Mouse (Mus musculus): ENCODE measurements around the gene Gm10570.

Gm10570 gene

GRCm38 (mm10) chr4:130316691-130317090 is 8.2 kb upstream of the Gm10570 start:
- CTCF ChIA-PET = no interaction called here
- POLR2A ChIA-PET = interaction anchor here in 3 of 4 experiments (1.0 to 23.8 kb wide), 8 partner anchors 8 to 604 kb away, joined by 3 to 432 read pairs (median 60); partner anchors contain the start of genes Fabp3 (in 2 of the 3) and Gm10570 (in 2 of the 3)

GRCm38 (mm10) chr4:130315771-130316527 is 7.5 kb upstream of the Gm10570 start:
- CTCF ChIA-PET = interaction anchor here in 1 of 4 experiments (1.0 kb wide), 1 partner anchor 19 kb away, joined by 3 read pairs; no protein-coding TSS in a partner anchor
- POLR2A ChIA-PET = interaction anchor here in 3 of 4 experiments (0.6 to 23.8 kb wide), 9 partner anchors 7 to 605 kb away, joined by 3 to 432 read pairs (median 10); partner anchors contain the start of genes Fabp3 (in 1 of the 3) and Gm10570 (in 1 of the 3)

GRCm38 (mm10) chr4:130313552-130313951 is 5.1 kb upstream of the Gm10570 start:
- CTCF ChIA-PET = interaction anchor here in 2 of 4 experiments (1.4 kb wide), 3 partner anchors 16 to 218 kb away, joined by 3 to 4 read pairs (median 3); no protein-coding TSS in a partner anchor

GRCm38 (mm10) chr4:130312526-130312925 is 4.1 kb upstream of the Gm10570 start:
- CTCF ChIA-PET = interaction anchor here in 2 of 4 experiments (0.5 to 2.9 kb wide), 3 partner anchors 16 to 221 kb away, joined by 3 to 7 read pairs (median 5); no protein-coding TSS in a partner anchor

More at GRCm38 (mm10) chr4:130313552-130313951, 5.1 kb upstream of the Gm10570 start:
- POLR2A ChIA-PET = interaction anchor here (0.6 to 23.8 kb wide), 21 partner anchors 9 to 214 kb away, joined by 3 to 432 read pairs (median 5); partner anchors contain the start of genes Snrnp40 (in 3 of the 4) and Zcchc17 (in 3 of the 4)

GRCm38 (mm10) chr4:130309254-130309653 is 780 bp upstream of the Gm10570 start:
- POLR2A ChIA-PET = interaction anchor here (0.6 to 23.8 kb wide), 65 partner anchors 6 to 613 kb away, joined by 3 to 432 read pairs (median 5); partner anchors contain the start of genes Pef1 (in 3 of the 4), Snrnp40 (in 2 of the 4), Zcchc17 (in 2 of the 4) and Hcrtr1 (in 1 of the 4)
- CTCF ChIA-PET = interaction anchor here in 3 of 4 experiments (0.6 to 1.2 kb wide), 5 partner anchors 10 to 224 kb away, joined by 3 read pairs; no protein-coding TSS in a partner anchor

More at GRCm38 (mm10) chr4:130312526-130312925, 4.1 kb upstream of the Gm10570 start:
- POLR2A ChIA-PET = interaction anchor here in 3 of 4 experiments (0.5 to 23.8 kb wide), 17 partner anchors 9 to 1514 kb away, joined by 3 to 432 read pairs (median 6); partner anchors contain the start of genes Snrnp40 (in 3 of the 3) and Zcchc17 (in 3 of the 3)

GRCm38 (mm10) chr4:130307851-130308230 is 633 bp downstream of the Gm10570 start:
- POLR2A ChIA-PET = interaction anchor here in 3 of 4 experiments (0.6 to 23.8 kb wide), 107 partner anchors 8 to 1118 kb away, joined by 3 to 432 read pairs (median 4); partner anchors contain the start of genes Pef1 (in 3 of the 3), Snrnp40 (in 3 of the 3), Tinagl1 (in 3 of the 3) and Zcchc17 (in 3 of the 3)
- CTCF ChIA-PET = interaction anchor here (0.6 to 2.2 kb wide), 8 partner anchors 10 to 242 kb away, joined by 3 to 11 read pairs (median 5); no protein-coding TSS in a partner anchor

- CTCF ChIA-PET = interaction anchor here (0.5 to 2.2 kb wide), 14 partner anchors 10 to 1831 kb away, joined by 3 to 11 read pairs (median 4); no protein-coding TSS in a partner anchor
- POLR2A ChIA-PET = interaction anchor here in 3 of 4 experiments (0.6 to 23.8 kb wide), 106 partner anchors 9 to 1117 kb away, joined by 3 to 432 read pairs (median 4); partner anchors contain the start of genes Pef1 (in 3 of the 3), Snrnp40 (in 3 of the 3), Tinagl1 (in 3 of the 3) and Zcchc17 (in 3 of the 3)
Observed at GRCm38 (mm10) chr4:130306796-130307630, 1.5 kb downstream of the Gm10570 start.

GRCm38 (mm10) chr4:130304746-130305145 is 3.7 kb downstream of the Gm10570 start:
- POLR2A ChIA-PET = interaction anchor here in 3 of 4 experiments (0.6 to 23.8 kb wide), 37 partner anchors 6 to 749 kb away, joined by 3 to 432 read pairs (median 8); partner anchors contain the start of genes Pef1 (in 2 of the 3), Snrnp40 (in 2 of the 3), Zcchc17 (in 2 of the 3) and Fabp3 (in 1 of the 3)
- CTCF ChIA-PET = interaction anchor here in 1 of 4 experiments (0.9 to 1.6 kb wide), 3 partner anchors 8 to 229 kb away, joined by 3 to 7 read pairs (median 4); no protein-coding TSS in a partner anchor

GRCm38 (mm10) chr4:130302285-130302870 is 6.1 kb downstream of the Gm10570 start:
- POLR2A ChIA-PET = interaction anchor here (0.6 to 23.8 kb wide), 60 partner anchors 5 to 482 kb away, joined by 3 to 432 read pairs (median 4); partner anchors contain the start of genes Snrnp40 (in 4 of the 4), Zcchc17 (in 4 of the 4), Pef1 (in 3 of the 4) and Fabp3 (in 2 of the 4)
- CTCF ChIA-PET = interaction anchor here in 3 of 4 experiments (0.6 to 1.4 kb wide), 9 partner anchors 10 to 343 kb away, joined by 3 to 4 read pairs (median 3); no protein-coding TSS in a partner anchor

- CTCF ChIA-PET = interaction anchor here (0.6 to 1.2 kb wide), 4 partner anchors 9 to 1858 kb away, joined by 3 to 4 read pairs (median 3); partner anchors contain the start of genes Fabp3 (in 1 of the 4), Gm10570 (in 1 of the 4), Snrnp40 (in 1 of the 4) and Zcchc17 (in 1 of the 4)
- POLR2A ChIA-PET = interaction anchor here in 3 of 4 experiments (0.6 to 16.6 kb wide), 11 partner anchors 10 to 368 kb away, joined by 3 to 432 read pairs (median 4); partner anchors contain the start of genes Fabp3 (in 3 of the 3), Gm10570 (in 3 of the 3) and Pef1 (in 1 of the 3)
Observed at GRCm38 (mm10) chr4:130299629-130300018, 8.8 kb downstream of the Gm10570 start.

- POLR2A ChIA-PET = interaction anchor here in 3 of 4 experiments (0.6 to 16.6 kb wide), 11 partner anchors 11 to 369 kb away, joined by 3 to 432 read pairs (median 4); partner anchors contain the start of genes Fabp3 (in 3 of the 3), Gm10570 (in 3 of the 3) and Pef1 (in 1 of the 3)
- CTCF ChIA-PET = interaction anchor here (0.6 to 1.2 kb wide), 4 partner anchors 10 to 1858 kb away, joined by 3 to 4 read pairs (median 3); partner anchors contain the start of genes Fabp3 (in 1 of the 4), Gm10570 (in 1 of the 4), Snrnp40 (in 1 of the 4) and Zcchc17 (in 1 of the 4)
Observed at GRCm38 (mm10) chr4:130298877-130299628, 9.4 kb downstream of the Gm10570 start.

- ChIA-PET POLR2A (interaction anchor here (0.6 to 16.6 kb wide), 17 partner anchors 12 to 1245 kb away, joined by 3 to 432 read pairs (median 4); partner anchors contain the start of genes Gm10570 (in 4 of the 4), Fabp3 (in 3 of the 4), Pef1 (in 1 of the 4) and Snrnp40 (in 1 of the 4)), CTCF (interaction anchor here (0.5 to 1.7 kb wide), 42 partner anchors 8 to 788 kb away, joined by 3 to 11 read pairs (median 4); partner anchors contain the start of genes Fabp3 (in 1 of the 4), Gm10570 (in 1 of the 4), Snrnp40 (in 1 of the 4) and Zcchc17 (in 1 of the 4))
Observed at GRCm38 (mm10) chr4:130297123-130297529, 11.3 kb downstream of the Gm10570 start.

- CTCF ChIA-PET = interaction anchor here (0.5 to 1.7 kb wide), 39 partner anchors 9 to 750 kb away, joined by 3 to 11 read pairs (median 4); partner anchors contain the start of genes Fabp3 (in 1 of the 4), Gm10570 (in 1 of the 4), Snrnp40 (in 1 of the 4) and Zcchc17 (in 1 of the 4)
- POLR2A ChIA-PET = interaction anchor here (0.5 to 16.6 kb wide), 15 partner anchors 12 to 1244 kb away, joined by 3 to 432 read pairs (median 4); partner anchors contain the start of genes Fabp3 (in 3 of the 4), Gm10570 (in 3 of the 4), Snrnp40 (in 1 of the 4) and Zcchc17 (in 1 of the 4)
Observed at GRCm38 (mm10) chr4:130296243-130296965, 12.1 kb downstream of the Gm10570 start.
